Mouse (Mus musculus) liver, postnatal 0 days (tissue): Measurements from ENCODE around the gene Aspn. TPM values are rescaled to one million over a fixed set of nuclear protein-coding genes. Genes with fewer than 3 reads are reported as not detected.
A peak's percentile ranks its signal among the peaks of the same experiment; 100 is the strongest.

Experiments used
- ATAC-seq: fragments of 200-750 bp; cut with Nextera tagmentation; 2 replicates; pipeline ENCODE4 v1.8.0; 2017; ENCODE audit warnings: mild to moderate bottlenecking, moderate library complexity
- DNase-seq: peaks from one replicate; pipeline ENCODE4 v3.0.0-alpha.2; 2016
- H3K27ac ChIP-seq: fragments of 300-500 bp; sonication (generic); 2 replicates; pipeline ENCODE4 v1.5.1; 2014; ENCODE audit warnings: antibody characterized with exemption, moderate library complexity, mild to moderate bottlenecking, low read depth
- H3K27me3 ChIP-seq: fragments of 300-500 bp; sonication (generic); 2 replicates; pipeline ENCODE4 v1.6.1; 2014; ENCODE audit warnings: low read length, control low read depth, mixed read lengths; ENCODE audit not compliant: insufficient read depth
- H3K36me3 ChIP-seq: fragments of 300-500 bp; sonication (generic); replicated peaks from 2 replicates; pipeline ENCODE4 v1.6.1; 2014; ENCODE audit warnings: mild to moderate bottlenecking, control low read depth, low read length, moderate library complexity, mixed read lengths; ENCODE audit not compliant: insufficient read depth
- H3K4me1 ChIP-seq: fragments of 300-500 bp; sonication (generic); 2 replicates; pipeline ENCODE4 v1.6.1; 2014; ENCODE audit warnings: antibody characterized with exemption, mild to moderate bottlenecking, control low read depth; ENCODE audit not compliant: insufficient read depth
- H3K4me2 ChIP-seq: fragments of 300-500 bp; sonication (generic); 2 replicates; pipeline ENCODE4 v1.6.1; 2014; ENCODE audit warnings: low read depth, mild to moderate bottlenecking, low read length, moderate library complexity, mixed read lengths
- H3K4me3 ChIP-seq: fragments of 300-500 bp; sonication (generic); 2 replicates; pipeline ENCODE4 v1.5.1; 2014; ENCODE audit warnings: low read depth, low read length
- H3K9ac ChIP-seq: fragments of 300-500 bp; sonication (generic); replicated peaks from 2 replicates; pipeline ENCODE4 v1.6.1; 2014; ENCODE audit warnings: mild to moderate bottlenecking, moderate library complexity
- H3K9me3 ChIP-seq: fragments of 300-500 bp; sonication (generic); 2 replicates; pipeline ENCODE4 v1.6.1; 2016; ENCODE audit warnings: mild to moderate bottlenecking, control low read depth, low read length, mixed read lengths
- CTCF ChIP-seq: sonication (generic); IDR thresholded peaks from 2 replicates; pipeline ENCODE4 v1.5.1; 2016; ENCODE audit warnings: antibody characterized with exemption, low read depth
- EP300 ChIP-seq: IDR thresholded peaks from 2 replicates; pipeline ENCODE4 v1.6.1; 2016; ENCODE audit warnings: antibody characterized with exemption, low read depth, mild to moderate bottlenecking
- WGBS: fragments of 180-500 bp; shearing (Covaris S2); extraction: QIAGEN DNeasy Blood & Tissue Kit; methylation state at CpG from one replicate; pipeline ENCODE4 v1.1.7; 2014; ENCODE audit not compliant: insufficient replicate concordance; 5-methylcytosine and 5-hydroxymethylcytosine counted together
- polyA plus RNA-seq: library from polyadenylated mRNA; unstranded; fragments of >200 nt; fragmentation: Nextera tagmentation; extraction: Ambion mirVana; gene quantifications from 2 replicates; pipeline ENCODE4 v1.2.1, GENCODE M21; 2015

Gene Aspn
- polyA plus RNA-seq, 1 experiment from 2014 or later, result 0.93 TPM

GRCm38 (mm10) chr13:49607714-49608113 is 63.5 kb downstream of the Aspn start, which contains the start of gene Ogn:
Gene Ogn (plus strand): TSS chr13:49608046.
- no peak within 1 kb of the TSS for H3K4me2 ChIP-seq
- 79% methylated on average over 4 of the region's 4 CpGs for WGBS
- TF ChIP-seq CTCF, result no peak
- no peak for TF ChIP-seq EP300
- H3K4me1 ChIP-seq, result no peaks in the 10 kb centered on the region
- no peak for DNase-seq
- no peak within 1 kb of the TSS for H3K9ac ChIP-seq
- no peaks in the 10 kb centered on the region for H3K36me3 ChIP-seq
- H3K4me3 ChIP-seq, result no peak within 1 kb of the TSS
- no peaks in the 10 kb centered on the region for H3K9me3 ChIP-seq
- no peak within 1 kb of the TSS for H3K27ac ChIP-seq
- H3K27me3 ChIP-seq, result no peaks in the 10 kb centered on the region
- ATAC-seq, result no peak

- no peak overlapping the region for H3K4me2 ChIP-seq
- DNase-seq (no peak), ATAC-seq (no peak)
- 76% methylated on average over 4 of the region's 4 CpGs for WGBS
- no peak overlapping the region for H3K9ac ChIP-seq
- H3K4me3 ChIP-seq, result no peak overlapping the region
- H3K9me3 ChIP-seq, result no peaks in the 10 kb centered on the region
- H3K4me1 ChIP-seq, result no peaks in the 10 kb centered on the region
- H3K27ac ChIP-seq, result no peak overlapping the region
- no peaks in the 10 kb centered on the region for H3K27me3 ChIP-seq
- TF ChIP-seq CTCF, result no peak
- TF ChIP-seq EP300, result no peak
- H3K36me3 ChIP-seq, result no peaks in the 10 kb centered on the region
Observed at GRCm38 (mm10) chr13:49608589-49609322, 64.5 kb downstream of the Aspn start.

DNA sequence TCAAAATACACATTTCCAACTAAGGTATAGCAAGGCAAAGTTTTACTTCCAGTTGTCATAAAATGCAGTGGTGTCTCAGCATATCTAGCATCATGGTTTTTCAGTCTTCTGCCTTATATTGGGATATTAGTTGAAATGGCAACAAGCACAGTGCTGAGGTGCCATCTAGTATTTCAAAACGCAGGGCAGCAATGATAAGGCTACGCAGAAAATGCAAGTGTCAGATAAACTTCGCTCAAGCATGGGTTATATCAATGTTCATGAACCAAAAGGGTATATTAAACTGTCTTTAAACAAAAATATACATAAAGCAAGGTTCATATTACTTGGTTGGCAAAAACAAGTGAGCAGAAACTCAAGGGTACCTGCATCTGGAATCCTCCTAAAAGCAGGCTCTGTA is 72.8 kb downstream of the Aspn start:
- Histone ChIP-seq H3K9ac (no peak overlapping the region), H3K4me1 (no peaks in the 10 kb centered on the region), H3K36me3 (no peaks in the 10 kb centered on the region), H3K27ac (no peak overlapping the region), H3K27me3 (no peaks in the 10 kb centered on the region), H3K4me2 (no peak overlapping the region), H3K4me3 (no peak overlapping the region), H3K9me3 (no peaks in the 10 kb centered on the region)
- no peak for DNase-seq
- TF ChIP-seq CTCF (no peak), EP300 (peak; percentile 45; the same call in 1 of the 2 replicates)
- no peak for ATAC-seq
- WGBS, result 60% methylated on average over 3 of the region's 3 CpGs

Other genes with a start within 250 kb of the Aspn start
- 0.57 and 0.62 TPM in 2 replicates for gene Fgd3, start 224.1 kb upstream of the Aspn start, polyA plus RNA-seq
- gene Bicd2, start 202.9 kb upstream of the Aspn start, polyA plus RNA-seq, result 4.9 and 5.8 TPM in 2 replicates
- gene Ippk, start 123.2 kb upstream of the Aspn start, polyA plus RNA-seq, result 5.9 and 6.0 TPM in 2 replicates
- gene Tes3-ps, start 51.1 kb upstream of the Aspn start, polyA plus RNA-seq, result 0.47 TPM in 2 replicates
- 0.31 and 0.38 TPM in 2 replicates for gene Ecm2, start 39.6 kb upstream of the Aspn start, polyA plus RNA-seq
- gene Omd, start 38.0 kb downstream of the Aspn start, polyA plus RNA-seq, result 0.19 and 0.21 TPM in 2 replicates
- 1.3 and 1.6 TPM in 2 replicates for gene Ogn, start 63.6 kb downstream of the Aspn start, polyA plus RNA-seq
- gene Cenpp, start 108.3 kb downstream of the Aspn start, polyA plus RNA-seq, result 13.7 TPM in 2 replicates
- 6.8 and 8.0 TPM in 2 replicates for gene Nol8, start 108.6 kb downstream of the Aspn start, polyA plus RNA-seq
- 13.4 and 16.9 TPM in 2 replicates for gene Iars, start 137.7 kb downstream of the Aspn start, polyA plus RNA-seq